Mouse (Mus musculus): ENCODE data around the gene Armc3. TPM values are rescaled to one million over a fixed set of nuclear protein-coding genes. Genes with fewer than 3 reads are reported as not detected.

Gene Armc3
- polyA plus RNA-seq, 1 experiment = 0.08 TPM

- Histone ChIP-seq H3K27me3 (replicated peaks; ENCODE audit: control insufficient read depth, insufficient read depth, low read length) (no peaks in the 10 kb centered on the region), H3K27ac (ENCODE audit: insufficient read depth, low read depth, low read length) (no peak overlapping the region), H3K4me1 (ENCODE audit: control insufficient read depth, insufficient read depth, low read length) (no peaks in the 10 kb centered on the region), H3K4me3 (ENCODE audit: insufficient read depth, low read depth, low read length) (no peak overlapping the region), H3K36me3 (ENCODE audit: control insufficient read depth, insufficient read depth, low read length) (no peaks in the 10 kb centered on the region)
- no peak for DNase-seq
- no peak for TF ChIP-seq POLR2A (IDR thresholded peaks at IDR 0.05; ENCODE audit: low read depth, low read length)
- no peak for TF ChIP-seq CTCF (conservative IDR thresholded peaks at IDR 0.05; ENCODE audit: insufficient read depth, insufficient read length, low read depth, low read length)
- 69% methylated on average over 11 of the region's 11 CpGs for WGBS
These were observed 50.5 kb downstream of the Armc3 start for GRCm38 (mm10) chr2:19249611-19250010.

GRCm38 (mm10) chr2:19255037-19255436, 55.9 kb downstream of the Armc3 start:
- no peak overlapping the region for H3K4me3 ChIP-seq (ENCODE audit: insufficient read depth, low read depth, low read length)
- H3K27ac ChIP-seq (ENCODE audit: insufficient read depth, low read depth, low read length) = no peak overlapping the region
- DNase-seq = no peak
- no peaks in the 10 kb centered on the region for H3K4me1 ChIP-seq (ENCODE audit: control insufficient read depth, insufficient read depth, low read length)
- 83% methylated on average over 3 of the region's 3 CpGs for WGBS
- no peaks in the 10 kb centered on the region for H3K36me3 ChIP-seq (ENCODE audit: control insufficient read depth, insufficient read depth, low read length)
- no peaks in the 10 kb centered on the region for H3K27me3 ChIP-seq (replicated peaks; ENCODE audit: control insufficient read depth, insufficient read depth, low read length)
- TF ChIP-seq CTCF (conservative IDR thresholded peaks at IDR 0.05; ENCODE audit: insufficient read depth, insufficient read length, low read depth, low read length) (no peak), POLR2A (IDR thresholded peaks at IDR 0.05; ENCODE audit: low read depth, low read length) (no peak)

DNA sequence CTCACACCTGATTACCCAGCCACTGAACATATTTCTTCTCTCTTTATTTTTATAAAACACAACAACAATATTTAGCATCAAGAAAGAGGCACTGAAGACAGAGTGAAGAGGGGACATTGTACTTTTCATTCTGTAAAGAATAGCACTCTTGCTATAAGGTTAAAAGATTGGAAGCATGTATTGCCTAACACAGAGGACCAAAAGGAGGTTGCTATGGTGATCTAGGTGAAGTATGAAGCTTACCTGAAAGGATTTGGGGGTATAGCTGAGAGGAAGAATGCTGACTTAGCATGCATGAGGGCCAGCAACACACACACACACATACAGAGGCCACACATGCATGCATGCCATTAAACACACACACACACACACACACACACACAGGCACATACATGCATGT, 58.2 kb downstream of the Armc3 start:
- TF ChIP-seq CTCF (conservative IDR thresholded peaks at IDR 0.05; ENCODE audit: insufficient read depth, insufficient read length, low read depth, low read length) = no peak
- TF ChIP-seq POLR2A (IDR thresholded peaks at IDR 0.05; ENCODE audit: low read depth, low read length) = no peak
- Histone ChIP-seq H3K4me3 (ENCODE audit: insufficient read depth, low read depth, low read length) (no peak overlapping the region), H3K36me3 (ENCODE audit: control insufficient read depth, insufficient read depth, low read length) (no peaks in the 10 kb centered on the region), H3K27ac (ENCODE audit: insufficient read depth, low read depth, low read length) (no peak overlapping the region), H3K27me3 (replicated peaks; ENCODE audit: control insufficient read depth, insufficient read depth, low read length) (no peaks in the 10 kb centered on the region), H3K4me1 (ENCODE audit: control insufficient read depth, insufficient read depth, low read length) (no peaks in the 10 kb centered on the region)
- no peak for DNase-seq

DNA sequence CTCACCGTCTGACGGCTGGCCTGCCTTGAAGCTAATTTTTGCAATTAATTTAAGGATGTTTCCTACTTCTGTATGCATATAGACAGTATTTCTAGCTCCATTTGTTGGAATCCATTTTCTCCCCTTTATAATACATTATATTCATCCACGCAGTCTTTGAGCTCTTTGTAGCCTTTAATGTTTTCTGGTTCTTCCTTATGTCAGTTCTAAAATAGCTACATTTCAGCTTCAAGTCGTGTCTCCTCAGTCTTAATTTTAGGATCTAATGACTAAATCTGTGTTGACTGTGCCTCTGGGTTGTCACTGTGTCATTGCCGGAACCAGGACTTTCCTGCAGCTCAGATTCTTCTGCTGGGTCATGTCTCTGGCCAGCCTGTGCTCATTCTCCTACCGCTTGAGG, 61.3 kb downstream of the Armc3 start:
- no peak for DNase-seq
- Histone ChIP-seq H3K27me3 (replicated peaks; ENCODE audit: control insufficient read depth, insufficient read depth, low read length) (no peaks in the 10 kb centered on the region; the same call in 1 of the 2 replicates), H3K36me3 (ENCODE audit: control insufficient read depth, insufficient read depth, low read length) (no peaks in the 10 kb centered on the region), H3K4me3 (ENCODE audit: insufficient read depth, low read depth, low read length) (no peak overlapping the region), H3K4me1 (ENCODE audit: control insufficient read depth, insufficient read depth, low read length) (no peaks in the 10 kb centered on the region), H3K27ac (ENCODE audit: insufficient read depth, low read depth, low read length) (no peak overlapping the region)
- TF ChIP-seq CTCF (conservative IDR thresholded peaks at IDR 0.05; ENCODE audit: insufficient read depth, insufficient read length, low read depth, low read length) = no peak
- no peak for TF ChIP-seq POLR2A (IDR thresholded peaks at IDR 0.05; ENCODE audit: low read depth, low read length)
- WGBS = 86% methylated on average over 6 of the region's 6 CpGs

GRCm38 (mm10) chr2:19263375-19263774, 64.3 kb downstream of the Armc3 start:
- 53% methylated on average over 5 of the region's 5 CpGs for WGBS
- H3K36me3 ChIP-seq (ENCODE audit: control insufficient read depth, insufficient read depth, low read length) = no peaks in the 10 kb centered on the region
- H3K27me3 ChIP-seq (replicated peaks; ENCODE audit: control insufficient read depth, insufficient read depth, low read length) = no peaks in the 10 kb centered on the region; the same call in 1 of the 2 replicates
- no peak overlapping the region for H3K27ac ChIP-seq (ENCODE audit: insufficient read depth, low read depth, low read length)
- DNase-seq = no peak
- no peak overlapping the region for H3K4me3 ChIP-seq (ENCODE audit: insufficient read depth, low read depth, low read length)
- peak; percentile 29; the same call in 1 of the 2 replicates for TF ChIP-seq CTCF (conservative IDR thresholded peaks at IDR 0.05; ENCODE audit: insufficient read depth, insufficient read length, low read depth, low read length)
- no peak for TF ChIP-seq POLR2A (IDR thresholded peaks at IDR 0.05; ENCODE audit: low read depth, low read length)
- no peaks in the 10 kb centered on the region for H3K4me1 ChIP-seq (ENCODE audit: control insufficient read depth, insufficient read depth, low read length)

DNA sequence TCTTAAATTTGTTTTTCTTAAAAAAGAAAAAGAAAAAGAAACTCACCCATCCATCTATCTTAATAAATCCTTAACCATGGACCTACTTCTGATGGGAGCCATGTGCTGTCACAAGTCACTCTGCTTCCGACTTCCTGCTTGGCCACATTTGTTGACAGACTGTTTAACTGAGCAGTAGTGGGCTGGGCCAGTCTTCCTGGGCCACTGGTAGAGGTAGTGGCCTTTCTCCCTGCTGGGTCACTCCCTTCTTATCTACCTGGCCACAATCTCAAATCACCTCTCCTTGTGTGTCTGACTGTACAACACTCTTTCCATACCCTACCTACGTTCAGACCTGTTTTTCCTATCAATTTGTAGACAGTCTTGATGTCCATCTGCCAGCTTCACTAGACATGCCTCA, 66.7 kb downstream of the Armc3 start:
- DNase-seq = no peak
- Histone ChIP-seq H3K4me1 (ENCODE audit: control insufficient read depth, insufficient read depth, low read length) (no peaks in the 10 kb centered on the region), H3K27me3 (replicated peaks; ENCODE audit: control insufficient read depth, insufficient read depth, low read length) (no peaks in the 10 kb centered on the region; the same call in 1 of the 2 replicates), H3K4me3 (ENCODE audit: insufficient read depth, low read depth, low read length) (no peak overlapping the region), H3K36me3 (ENCODE audit: control insufficient read depth, insufficient read depth, low read length) (no peaks in the 10 kb centered on the region), H3K27ac (ENCODE audit: insufficient read depth, low read depth, low read length) (no peak overlapping the region)
- TF ChIP-seq CTCF (conservative IDR thresholded peaks at IDR 0.05; ENCODE audit: insufficient read depth, insufficient read length, low read depth, low read length) = no peak
- no peak for TF ChIP-seq POLR2A (IDR thresholded peaks at IDR 0.05; ENCODE audit: low read depth, low read length)
- 85% methylated on average over 2 of the region's 2 CpGs for WGBS

DNA sequence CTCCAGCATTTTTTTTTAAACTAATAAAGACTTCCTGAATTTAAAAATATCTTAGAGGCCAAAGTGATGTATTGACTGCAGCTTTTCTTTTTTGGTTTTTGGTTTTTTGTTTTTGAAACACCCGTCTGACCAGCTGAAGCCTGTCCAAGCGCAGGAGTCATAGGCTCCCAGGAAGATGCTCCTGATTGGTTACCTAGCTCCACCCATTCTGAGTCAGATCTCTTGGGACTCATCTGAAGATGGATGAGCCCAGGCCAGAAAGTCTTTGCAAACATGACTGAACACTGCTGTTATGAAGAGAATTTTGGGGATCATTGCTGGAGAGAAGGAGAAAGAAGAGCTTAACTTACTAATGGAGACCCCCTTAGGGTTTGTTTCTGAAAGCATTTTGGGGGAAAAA, 68.3 kb downstream of the Armc3 start:
- no peaks in the 10 kb centered on the region for H3K4me1 ChIP-seq (ENCODE audit: control insufficient read depth, insufficient read depth, low read length)
- no peak for DNase-seq
- no peak overlapping the region for H3K27ac ChIP-seq (ENCODE audit: insufficient read depth, low read depth, low read length)
- 54% methylated on average over 2 of the region's 2 CpGs for WGBS
- H3K27me3 ChIP-seq (replicated peaks; ENCODE audit: control insufficient read depth, insufficient read depth, low read length) = no peaks in the 10 kb centered on the region; the same call in 1 of the 2 replicates
- no peak overlapping the region for H3K4me3 ChIP-seq (ENCODE audit: insufficient read depth, low read depth, low read length)
- H3K36me3 ChIP-seq (ENCODE audit: control insufficient read depth, insufficient read depth, low read length) = no peaks in the 10 kb centered on the region
- TF ChIP-seq CTCF (conservative IDR thresholded peaks at IDR 0.05; ENCODE audit: insufficient read depth, insufficient read length, low read depth, low read length) = no peak

GRCm38 (mm10) chr2:19269955-19270354, 70.9 kb downstream of the Armc3 start:
- no peaks in the 10 kb centered on the region for H3K36me3 ChIP-seq (ENCODE audit: control insufficient read depth, insufficient read depth, low read length)
- no peak overlapping the region for H3K4me3 ChIP-seq (ENCODE audit: insufficient read depth, low read depth, low read length)
- no peak for DNase-seq
- H3K27me3 ChIP-seq (replicated peaks; ENCODE audit: control insufficient read depth, insufficient read depth, low read length) = no peaks in the 10 kb centered on the region
- no peaks in the 10 kb centered on the region for H3K4me1 ChIP-seq (ENCODE audit: control insufficient read depth, insufficient read depth, low read length)
- no peak for TF ChIP-seq POLR2A (IDR thresholded peaks at IDR 0.05; ENCODE audit: low read depth, low read length)
- TF ChIP-seq CTCF (conservative IDR thresholded peaks at IDR 0.05; ENCODE audit: insufficient read depth, insufficient read length, low read depth, low read length) = 0 out of 2 replicates have a peak, but pooled peaks have one; percentile 11
- 57% methylated on average over 5 of the region's 5 CpGs for WGBS
- no peak overlapping the region for H3K27ac ChIP-seq (ENCODE audit: insufficient read depth, low read depth, low read length)
